26 mouse cellular contexts compared by ENCODE assay signal in genomic region chr1:72809304-72809703, GRCm38 (mm10). TPM values are rescaled to one million over a fixed set of nuclear protein-coding genes. Genes with fewer than 3 reads are reported as not detected.
"Had no signal": no experiment of that assay in that cellular context is flagged by ENCODE, and none has a peak within 500 bp of the region (broad histone marks: within the 10 kb centered on the region; RNA-seq: fewer than 3 reads in every experiment).

No protein-coding gene starts in this region.

- DNase-seq: gastrocnemius, postnatal 14 days; gastrocnemius, postnatal 36 days; heart, adult 11 months; heart, adult 2 months; heart, postnatal 14 days; heart, postnatal 36 days; kidney, adult 11 months; kidney, adult 2 months; kidney, adult 9 months; kidney, postnatal 14 days; kidney, postnatal 36 days; liver, embryonic 13.5 days had no signal

- H3K9ac ChIP-seq: heart, embryonic 13.5 days; heart, embryonic 15.5 days; hindbrain, embryonic 13.5 days; hindbrain, embryonic 15.5 days; kidney, embryonic 15.5 days; limb, embryonic 12.5 days; liver, embryonic 13.5 days had no signal

- H3K9me3 ChIP-seq: heart, embryonic 15.5 days; hindbrain, embryonic 13.5 days; hindbrain, embryonic 15.5 days; kidney, embryonic 15.5 days; limb, embryonic 10.5 days; limb, embryonic 12.5 days; liver, embryonic 13.5 days had no signal

- H3K4me3 ChIP-seq: heart, adult 2 months; heart, embryonic 13.5 days; heart, embryonic 15.5 days; hindbrain, embryonic 13.5 days; hindbrain, embryonic 15.5 days; kidney, embryonic 15.5 days; layer of hippocampus, adult 2 months; left cerebral cortex, adult 2 months; limb, embryonic 10.5 days; limb, embryonic 12.5 days; liver, embryonic 13.5 days had no signal

- H3K27ac ChIP-seq: heart, adult 2 months; heart, embryonic 13.5 days; heart, embryonic 15.5 days; hindbrain, embryonic 13.5 days; hindbrain, embryonic 15.5 days; hindbrain, postnatal 0 days; kidney, embryonic 15.5 days; kidney, postnatal 0 days; layer of hippocampus, adult 2 months; left cerebral cortex, adult 2 months; limb, embryonic 10.5 days; limb, embryonic 12.5 days; liver, embryonic 13.5 days had no signal

- ATAC-seq: hindbrain, postnatal 0 days; intestine, embryonic 16.5 days had no signal

- H3K36me3 ChIP-seq: heart, embryonic 13.5 days; heart, embryonic 15.5 days; hindbrain, embryonic 13.5 days; hindbrain, embryonic 15.5 days; kidney, embryonic 15.5 days; limb, embryonic 10.5 days; limb, embryonic 12.5 days; liver, embryonic 13.5 days had no signal

- H3K4me1 ChIP-seq: liver, embryonic 13.5 days had no signal

- H3K27me3 ChIP-seq: heart, embryonic 13.5 days; heart, embryonic 15.5 days; hindbrain, embryonic 13.5 days; hindbrain, embryonic 15.5 days; kidney, embryonic 15.5 days; limb, embryonic 12.5 days; liver, embryonic 13.5 days had no signal

- H3K4me2 ChIP-seq: heart, embryonic 11.5 days; heart, embryonic 13.5 days; heart, embryonic 15.5 days; hindbrain, embryonic 13.5 days; hindbrain, embryonic 15.5 days; kidney, embryonic 15.5 days; limb, embryonic 12.5 days; liver, embryonic 13.5 days had no signal

RNA-seq across cellular contexts. Expression of gene Igfbp2, which starts 15.0 kb away (rescaled TPM):
- total RNA-seq: hematopoietic stem cell, adult 5-6 weeks had no signal
